Mouse (Mus musculus): Measurements from ENCODE around the gene Cd209c.
A peak's percentile ranks its signal among the peaks of the same experiment; 100 is the strongest.

Gene Cd209c

GRCm38 (mm10) chr8:3954646-3955045 is at the start of gene Cd209c:
Gene Cd209c, minus strand, starts transcription at chr8:3954746.
- no peak for DNase-seq

GRCm38 (mm10) chr8:3994219-3994618 is 39.7 kb upstream of the Cd209c start:
- no peak for DNase-seq

- peak; percentile 37 for DNase-seq
Measured at GRCm38 (mm10) chr8:3956037-3956436, 1.5 kb upstream of the Cd209c start.

GRCm38 (mm10) chr8:3940023-3940422 is 14.5 kb downstream of the Cd209c start:
- no peak for DNase-seq

GRCm38 (mm10) chr8:3926744-3927143 is 27.8 kb downstream of the Cd209c start, which contains the start of gene Cd209b:
Gene Cd209b, minus strand, starts transcription at chr8:3926844.
- no peak for DNase-seq
